Mouse (Mus musculus): ENCODE data around the gene Tomm40l. TPM values are rescaled to one million over a fixed set of nuclear protein-coding genes. Genes with fewer than 3 reads are reported as not detected.
"Not testable (repeated sequence)": the region's sequence is repeated elsewhere in the genome, so short reads cannot be mapped to it uniquely, and the experiment has no call there.

The Tomm40l gene
- polyA plus RNA-seq, 1 experiment from 2014 or later = 28.2 TPM

DNA sequence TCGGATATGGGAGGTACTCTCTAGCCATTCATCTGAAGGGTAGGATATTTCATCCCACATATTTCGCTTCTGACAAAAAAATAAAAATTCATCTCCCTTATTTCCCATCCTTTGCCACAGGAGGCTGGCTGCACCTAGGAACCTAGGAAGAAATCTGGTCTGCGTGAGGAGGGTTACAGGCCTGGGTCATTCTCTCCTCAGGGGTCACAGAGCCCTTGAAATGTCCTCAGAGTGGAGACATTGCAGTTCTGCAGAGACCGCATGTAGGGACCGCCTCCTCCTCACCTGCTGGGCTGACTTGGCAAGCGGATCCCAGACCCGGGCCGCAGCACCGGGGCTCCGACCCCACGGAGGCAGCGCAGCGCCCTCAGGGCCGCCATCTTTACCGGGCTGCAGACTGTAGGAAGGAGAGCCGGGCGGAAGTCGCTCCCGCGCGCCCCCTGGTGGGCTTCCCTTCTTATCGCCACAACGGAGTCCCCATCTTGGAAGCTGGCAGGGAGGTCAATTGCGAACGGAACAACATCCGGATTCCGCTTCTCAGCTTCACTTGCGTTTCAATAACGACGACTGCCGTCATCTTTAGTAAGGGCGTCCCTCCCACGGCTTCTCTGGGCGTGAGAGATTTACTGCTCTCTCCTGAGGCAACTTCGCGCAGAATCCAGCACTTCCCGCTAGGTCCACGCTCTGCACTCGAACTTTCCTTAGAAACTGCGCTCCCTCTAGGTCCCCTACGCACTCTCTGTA, 24.6 kb upstream of the Tomm40l start:
- H3K4me2 ChIP-seq (replicated peaks; ENCODE audit: low read depth, low read length) = peak overlapping the region; percentile 75
- ATAC-seq (ENCODE audit: insufficient number of reproducible peaks, insufficient read depth, low FRiP score, low read depth) = peak; percentile 91
- under 1% methylated on average over 41 of the region's 41 CpGs for WGBS
- peak overlapping the region; percentile 74 for H3K4me3 ChIP-seq (ENCODE audit: low read depth, low read length)
- H3K9ac ChIP-seq (replicated peaks; ENCODE audit: low read depth, low read length) = peak overlapping the region; percentile 86
- H3K36me3 ChIP-seq (ENCODE audit: control insufficient read depth, insufficient read depth, low read length) = peaks cover 20% of the 10 kb centered on the region
- peaks cover 43% of the 10 kb centered on the region for H3K4me1 ChIP-seq (ENCODE audit: control insufficient read depth, insufficient read depth, low read length)
- H3K9me3 ChIP-seq (ENCODE audit: control insufficient read depth, low read depth, low read length) = no peaks in the 10 kb centered on the region
- H3K27ac ChIP-seq (ENCODE audit: low read length) = peak overlapping the region; percentile 94
- no peaks in the 10 kb centered on the region for H3K27me3 ChIP-seq (ENCODE audit: control insufficient read depth, insufficient read depth, low read length)

DNA sequence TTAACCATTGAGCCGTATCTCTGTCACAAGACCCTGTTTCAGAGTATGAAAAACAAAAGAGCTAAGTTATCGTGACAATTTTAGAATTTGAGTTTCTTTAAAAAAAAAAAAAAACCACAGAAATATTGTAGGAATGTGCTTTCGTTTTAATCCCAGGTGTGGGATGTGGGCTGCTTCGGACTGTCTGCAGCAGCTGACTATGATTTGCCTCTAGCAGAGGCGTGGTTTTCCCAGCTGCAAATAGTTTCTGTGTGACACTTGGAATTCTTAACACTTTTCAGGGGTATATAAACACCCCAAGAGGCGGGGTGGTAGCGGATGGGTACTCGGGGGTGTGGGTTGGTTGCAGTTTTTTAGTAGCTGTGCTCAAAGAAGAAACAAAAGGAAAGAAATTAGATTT, 23.0 kb upstream of the Tomm40l start:
- 77% methylated on average over 8 of the region's 8 CpGs for WGBS
- Histone ChIP-seq H3K4me3 (ENCODE audit: low read depth, low read length) (no peak overlapping the region), H3K9ac (replicated peaks; ENCODE audit: low read depth, low read length) (no peak overlapping the region), H3K36me3 (ENCODE audit: control insufficient read depth, insufficient read depth, low read length) (peaks cover 35% of the 10 kb centered on the region), H3K27ac (ENCODE audit: low read length) (no peak overlapping the region), H3K4me2 (replicated peaks; ENCODE audit: low read depth, low read length) (no peak overlapping the region), H3K9me3 (ENCODE audit: control insufficient read depth, low read depth, low read length) (no peaks in the 10 kb centered on the region), H3K4me1 (ENCODE audit: control insufficient read depth, insufficient read depth, low read length) (peaks cover 27% of the 10 kb centered on the region), H3K27me3 (ENCODE audit: control insufficient read depth, insufficient read depth, low read length) (no peaks in the 10 kb centered on the region)
- no peak for ATAC-seq (ENCODE audit: insufficient number of reproducible peaks, insufficient read depth, low FRiP score, low read depth)

GRCm38 (mm10) chr1:171241952-171242351, 19.6 kb upstream of the Tomm40l start:
- not testable (repeated sequence) for H3K4me1 ChIP-seq (ENCODE audit: control insufficient read depth, insufficient read depth, low read length); H3K27me3 ChIP-seq (ENCODE audit: control insufficient read depth, insufficient read depth, low read length); H3K4me3 ChIP-seq (ENCODE audit: low read depth, low read length); H3K4me2 ChIP-seq (replicated peaks; ENCODE audit: low read depth, low read length); H3K9ac ChIP-seq (replicated peaks; ENCODE audit: low read depth, low read length); H3K27ac ChIP-seq (ENCODE audit: low read length); ATAC-seq (ENCODE audit: insufficient number of reproducible peaks, insufficient read depth, low FRiP score, low read depth); H3K9me3 ChIP-seq (ENCODE audit: control insufficient read depth, low read depth, low read length)
- 84% methylated on average over 12 of the region's 12 CpGs for WGBS
- H3K36me3 ChIP-seq (ENCODE audit: control insufficient read depth, insufficient read depth, low read length) = peaks cover 64% of the 10 kb centered on the region

GRCm38 (mm10) chr1:171240911-171241310, 18.6 kb upstream of the Tomm40l start:
- 92% methylated on average over 10 of the region's 10 CpGs for WGBS
- H3K27me3 ChIP-seq (ENCODE audit: control insufficient read depth, insufficient read depth, low read length) = no peaks in the 10 kb centered on the region
- H3K4me2 ChIP-seq (replicated peaks; ENCODE audit: low read depth, low read length) = no peak overlapping the region
- H3K27ac ChIP-seq (ENCODE audit: low read length) = no peak overlapping the region
- H3K4me3 ChIP-seq (ENCODE audit: low read depth, low read length) = no peak overlapping the region
- no peaks in the 10 kb centered on the region for H3K9me3 ChIP-seq (ENCODE audit: control insufficient read depth, low read depth, low read length)
- H3K36me3 ChIP-seq (ENCODE audit: control insufficient read depth, insufficient read depth, low read length) = peaks cover 73% of the 10 kb centered on the region
- no peak overlapping the region for H3K9ac ChIP-seq (replicated peaks; ENCODE audit: low read depth, low read length)
- no peak for ATAC-seq (ENCODE audit: insufficient number of reproducible peaks, insufficient read depth, low FRiP score, low read depth)
- peaks cover under 1% of the 10 kb centered on the region; the same call in 1 of the 2 replicates for H3K4me1 ChIP-seq (ENCODE audit: control insufficient read depth, insufficient read depth, low read length)

DNA sequence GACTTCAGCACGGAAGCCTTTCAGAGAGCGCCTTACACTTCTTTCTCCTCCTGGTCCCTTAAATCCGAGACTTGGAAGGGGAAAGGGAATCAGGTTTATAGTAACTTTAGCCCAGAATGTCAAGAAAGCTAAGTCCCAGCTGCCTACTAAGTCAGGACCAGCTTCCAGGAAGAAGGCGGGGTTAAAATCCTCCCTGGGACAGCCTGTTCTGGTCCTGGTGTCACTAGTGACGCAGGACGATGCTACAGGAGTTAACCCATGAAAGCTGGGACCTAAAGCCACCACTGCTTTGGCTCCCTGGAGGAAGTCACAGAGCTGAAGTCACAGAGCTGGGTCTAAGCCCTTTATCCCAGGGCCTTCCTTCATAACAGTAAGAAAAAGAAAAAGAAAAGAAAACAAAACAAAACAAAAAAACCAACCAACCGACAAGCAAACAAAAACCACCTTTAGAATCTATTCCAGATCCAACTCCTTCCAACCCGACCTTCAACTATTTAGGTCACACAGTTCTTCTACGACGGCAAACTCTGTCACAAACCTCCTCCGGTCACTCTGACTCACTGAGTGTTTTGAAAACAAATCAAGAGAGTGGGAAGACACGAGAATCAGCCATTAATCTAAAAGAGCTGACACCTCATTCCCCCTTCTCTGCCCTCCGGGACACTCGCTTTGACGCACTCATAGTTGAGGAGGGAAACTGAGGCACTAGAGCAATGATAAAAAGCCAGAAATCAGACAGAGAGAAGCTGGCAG, 17.9 kb upstream of the Tomm40l start:
- ATAC-seq (ENCODE audit: insufficient number of reproducible peaks, insufficient read depth, low FRiP score, low read depth) = no peak
- Histone ChIP-seq H3K36me3 (ENCODE audit: control insufficient read depth, insufficient read depth, low read length) (peaks cover 80% of the 10 kb centered on the region), H3K27ac (ENCODE audit: low read length) (no peak overlapping the region)

GRCm38 (mm10) chr1:171238463-171238862, 16.1 kb upstream of the Tomm40l start:
- H3K4me1 ChIP-seq (ENCODE audit: control insufficient read depth, insufficient read depth, low read length) = no peaks in the 10 kb centered on the region; the same call in 1 of the 2 replicates
- no peaks in the 10 kb centered on the region for H3K9me3 ChIP-seq (ENCODE audit: control insufficient read depth, low read depth, low read length)
- 66% methylated on average over 14 of the region's 14 CpGs for WGBS
- H3K27ac ChIP-seq (ENCODE audit: low read length) = no peak overlapping the region
- no peaks in the 10 kb centered on the region for H3K27me3 ChIP-seq (ENCODE audit: control insufficient read depth, insufficient read depth, low read length)
- H3K9ac ChIP-seq (replicated peaks; ENCODE audit: low read depth, low read length) = no peak overlapping the region
- H3K4me3 ChIP-seq (ENCODE audit: low read depth, low read length) = no peak overlapping the region
- no peak overlapping the region for H3K4me2 ChIP-seq (replicated peaks; ENCODE audit: low read depth, low read length)
- H3K36me3 ChIP-seq (ENCODE audit: control insufficient read depth, insufficient read depth, low read length) = peaks cover 90% of the 10 kb centered on the region
- ATAC-seq (ENCODE audit: insufficient number of reproducible peaks, insufficient read depth, low FRiP score, low read depth) = no peak

More for the DNA sequence above, 17.9 kb upstream of the Tomm40l start:
- Histone ChIP-seq H3K9me3 (ENCODE audit: control insufficient read depth, low read depth, low read length) (no peaks in the 10 kb centered on the region), H3K4me2 (replicated peaks; ENCODE audit: low read depth, low read length) (no peak overlapping the region), H3K27me3 (ENCODE audit: control insufficient read depth, insufficient read depth, low read length) (no peaks in the 10 kb centered on the region), H3K4me1 (ENCODE audit: control insufficient read depth, insufficient read depth, low read length) (no peaks in the 10 kb centered on the region; the same call in 1 of the 2 replicates), H3K9ac (replicated peaks; ENCODE audit: low read depth, low read length) (no peak overlapping the region), H3K4me3 (ENCODE audit: low read depth, low read length) (no peak overlapping the region)
- 71% methylated on average over 15 of the region's 15 CpGs for WGBS

DNA sequence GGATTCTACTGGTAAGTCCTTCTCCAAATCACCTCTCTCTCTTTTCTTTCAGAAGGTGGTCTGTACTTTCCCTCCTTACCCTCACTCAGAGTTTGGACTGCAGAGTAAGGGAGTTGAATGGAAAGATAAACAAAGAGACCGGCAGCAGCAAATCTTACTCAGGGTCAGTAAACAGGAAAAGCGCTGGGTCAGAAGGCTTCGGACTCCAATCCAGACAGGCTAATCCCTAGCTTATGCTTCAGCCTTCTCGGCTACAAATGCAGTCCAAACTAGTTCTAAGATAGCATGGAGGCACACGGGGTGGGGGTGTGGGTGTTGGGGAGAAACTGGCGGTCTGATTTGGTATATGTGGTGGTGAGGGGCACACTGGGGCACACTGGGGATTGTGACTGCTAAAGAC, 15.1 kb upstream of the Tomm40l start:
- H3K36me3 ChIP-seq (ENCODE audit: control insufficient read depth, insufficient read depth, low read length) = peaks cover 82% of the 10 kb centered on the region
- no peak overlapping the region for H3K9ac ChIP-seq (replicated peaks; ENCODE audit: low read depth, low read length)
- H3K27me3 ChIP-seq (ENCODE audit: control insufficient read depth, insufficient read depth, low read length) = no peaks in the 10 kb centered on the region
- no peak for ATAC-seq (ENCODE audit: insufficient number of reproducible peaks, insufficient read depth, low FRiP score, low read depth)
- H3K4me2 ChIP-seq (replicated peaks; ENCODE audit: low read depth, low read length) = no peak overlapping the region
- no peak overlapping the region for H3K4me3 ChIP-seq (ENCODE audit: low read depth, low read length)
- H3K9me3 ChIP-seq (ENCODE audit: control insufficient read depth, low read depth, low read length) = no peaks in the 10 kb centered on the region
- H3K4me1 ChIP-seq (ENCODE audit: control insufficient read depth, insufficient read depth, low read length) = no peaks in the 10 kb centered on the region; the same call in 1 of the 2 replicates
- no peak overlapping the region for H3K27ac ChIP-seq (ENCODE audit: low read length)
- WGBS = 54% methylated on average over 6 of the region's 6 CpGs

DNA sequence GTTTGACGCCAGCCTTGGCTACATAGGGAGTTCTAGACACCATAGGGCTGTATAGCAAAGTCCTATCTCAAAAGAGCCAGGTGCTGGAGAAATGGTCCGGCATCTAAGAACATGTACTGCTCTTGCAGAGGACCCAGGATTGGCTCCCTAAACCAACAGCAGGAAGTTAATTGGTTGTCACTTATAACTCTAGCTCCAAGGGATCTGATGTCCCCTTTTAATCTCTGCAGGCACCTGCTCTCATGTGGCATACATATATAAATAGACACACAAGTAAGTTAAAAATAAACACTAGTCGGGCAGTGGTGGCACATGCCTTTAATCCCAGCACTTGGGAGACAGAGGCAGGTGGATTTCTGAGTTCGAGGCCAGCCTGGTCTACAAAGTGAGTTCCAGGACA, 13.5 kb upstream of the Tomm40l start:
- Histone ChIP-seq H3K4me3 (ENCODE audit: low read depth, low read length) (no peak overlapping the region), H3K27me3 (ENCODE audit: control insufficient read depth, insufficient read depth, low read length) (no peaks in the 10 kb centered on the region), H3K9me3 (ENCODE audit: control insufficient read depth, low read depth, low read length) (no peaks in the 10 kb centered on the region), H3K4me2 (replicated peaks; ENCODE audit: low read depth, low read length) (no peak overlapping the region), H3K36me3 (ENCODE audit: control insufficient read depth, insufficient read depth, low read length) (peaks cover 69% of the 10 kb centered on the region), H3K9ac (replicated peaks; ENCODE audit: low read depth, low read length) (no peak overlapping the region), H3K27ac (ENCODE audit: low read length) (no peak overlapping the region), H3K4me1 (ENCODE audit: control insufficient read depth, insufficient read depth, low read length) (no peaks in the 10 kb centered on the region; the same call in 1 of the 2 replicates)
- 89% methylated on average over 4 of the region's 4 CpGs for WGBS
- ATAC-seq (ENCODE audit: insufficient number of reproducible peaks, insufficient read depth, low FRiP score, low read depth) = no peak
